Mouse (Mus musculus) testis, adult 2 months (tissue): ENCODE measurements around the gene Fyn. TPM values are rescaled to one million over a fixed set of nuclear protein-coding genes. Genes with fewer than 3 reads are reported as not detected.

Experiments
- H3K27ac ChIP-seq: fragments of 200-500 bp; 2 replicates; pipeline ENCODE4 v1.5.1; 2012; ENCODE audit warnings: low read depth, low read length; ENCODE audit not compliant: control insufficient read depth, insufficient read depth
- H3K27me3 ChIP-seq: fragments of 200-500 bp; 2 replicates; pipeline ENCODE4 v1.6.1; 2012; ENCODE audit warnings: mild to moderate bottlenecking, low read length, moderate library complexity; ENCODE audit not compliant: control insufficient read depth, insufficient read depth
- H3K36me3 ChIP-seq: fragments of 200-500 bp; 2 replicates; pipeline ENCODE4 v1.6.1; 2012; ENCODE audit warnings: mild to moderate bottlenecking, low read length; ENCODE audit not compliant: control insufficient read depth, insufficient read depth
- H3K4me1 ChIP-seq: fragments of 200-500 bp; 2 replicates; pipeline ENCODE4 v1.6.1; 2012; ENCODE audit warnings: low read length; ENCODE audit not compliant: control insufficient read depth, insufficient read depth
- H3K4me3 ChIP-seq: fragments of 200-500 bp; 2 replicates; pipeline ENCODE4 v1.5.1; 2012; ENCODE audit warnings: low read depth, mild to moderate bottlenecking, low read length, moderate library complexity, mixed read lengths; ENCODE audit not compliant: control insufficient read depth
- CTCF ChIP-seq: fragments of 200-500 bp; IDR thresholded peaks from 2 replicates; pipeline ENCODE4 v1.5.1; 2012; ENCODE audit warnings: low read depth, mild to moderate bottlenecking, inconsistent platforms, low read length, moderate library complexity; ENCODE audit not compliant: control insufficient read depth, insufficient read depth, insufficient replicate concordance
- POLR2A ChIP-seq: fragments of 200-500 bp; IDR thresholded peaks from 2 replicates; pipeline ENCODE4 v1.6.1; 2012; ENCODE audit warnings: low read depth, mild to moderate bottlenecking, inconsistent platforms, low read length, moderate library complexity; ENCODE audit not compliant: control insufficient read depth
- polyA plus RNA-seq: library from polyadenylated mRNA; depleted of rRNA; stranded (reverse); fragments of >200 nt; gene quantifications from 2 replicates; pipeline ENCODE4 v1.2.3, GENCODE M21; 2012

Fyn gene
- polyA plus RNA-seq, 1 experiment: 18.8 TPM

GRCm38 (mm10) chr10:39552351-39552814 lies 183.7 kb downstream of the Fyn start:
- Histone ChIP-seq H3K27ac (no peak overlapping the region), H3K4me3 (no peak overlapping the region), H3K36me3 (no peaks in the 10 kb centered on the region), H3K4me1 (peaks cover 11% of the 10 kb centered on the region), H3K27me3 (no peaks in the 10 kb centered on the region)
- TF ChIP-seq POLR2A: no peak
- TF ChIP-seq CTCF: no peak

GRCm38 (mm10) chr10:39552903-39553302 lies 184.2 kb downstream of the Fyn start:
- Histone ChIP-seq H3K4me1 (peaks cover 12% of the 10 kb centered on the region), H3K27ac (no peak overlapping the region; the same call in 1 of the 2 replicates), H3K36me3 (no peaks in the 10 kb centered on the region), H3K27me3 (no peaks in the 10 kb centered on the region), H3K4me3 (no peak overlapping the region)
- TF ChIP-seq POLR2A (no peak), CTCF (no peak)

GRCm38 (mm10) chr10:39555289-39555715 lies 186.6 kb downstream of the Fyn start:
- H3K4me1 ChIP-seq: peaks cover 12% of the 10 kb centered on the region
- H3K36me3 ChIP-seq: no peaks in the 10 kb centered on the region
- no peak overlapping the region for H3K4me3 ChIP-seq
- TF ChIP-seq CTCF (no peak), POLR2A (no peak)
- no peaks in the 10 kb centered on the region for H3K27me3 ChIP-seq
- peak overlapping the region; percentile 57; the same call in 1 of the 2 replicates for H3K27ac ChIP-seq

GRCm38 (mm10) chr10:39555740-39556139 lies 187.1 kb downstream of the Fyn start:
- Histone ChIP-seq H3K27ac (no peak overlapping the region), H3K4me3 (no peak overlapping the region), H3K27me3 (no peaks in the 10 kb centered on the region), H3K4me1 (peaks cover 12% of the 10 kb centered on the region), H3K36me3 (no peaks in the 10 kb centered on the region)
- no peak for TF ChIP-seq POLR2A

GRCm38 (mm10) chr10:39557360-39557759 lies 188.7 kb downstream of the Fyn start:
- TF ChIP-seq CTCF (no peak), POLR2A (no peak)
- H3K27me3 ChIP-seq: no peaks in the 10 kb centered on the region
- H3K27ac ChIP-seq: peak overlapping the region; percentile 82
- no peaks in the 10 kb centered on the region for H3K36me3 ChIP-seq
- H3K4me3 ChIP-seq: no peak overlapping the region
- H3K4me1 ChIP-seq: peaks cover 12% of the 10 kb centered on the region

GRCm38 (mm10) chr10:39557851-39558250 lies 189.2 kb downstream of the Fyn start:
- H3K4me1 ChIP-seq: peaks cover 12% of the 10 kb centered on the region
- TF ChIP-seq CTCF (no peak), POLR2A (peak; percentile 78)

GRCm38 (mm10) chr10:39558492-39559005 lies 189.9 kb downstream of the Fyn start:
- TF ChIP-seq POLR2A (no peak), CTCF (no peak)
- H3K36me3 ChIP-seq: no peaks in the 10 kb centered on the region
- no peaks in the 10 kb centered on the region for H3K27me3 ChIP-seq
- H3K27ac ChIP-seq: peak overlapping the region; percentile 86
- peaks cover 13% of the 10 kb centered on the region for H3K4me1 ChIP-seq
- no peak overlapping the region for H3K4me3 ChIP-seq

More at GRCm38 (mm10) chr10:39557851-39558250, 189.2 kb downstream of the Fyn start:
- no peaks in the 10 kb centered on the region for H3K27me3 ChIP-seq
- no peaks in the 10 kb centered on the region for H3K36me3 ChIP-seq
- peak overlapping the region; percentile 86 for H3K27ac ChIP-seq
- H3K4me3 ChIP-seq: no peak overlapping the region
